Mouse (Mus musculus) heart, adult 11 months (tissue): Measurements from ENCODE around the gene Rab31.
A peak's percentile ranks its signal among the peaks of the same experiment; 100 is the strongest.

Experiments
- DNase-seq: peaks from one replicate; pipeline ENCODE4 v3.0.0; 2022

Rab31 gene

DNA sequence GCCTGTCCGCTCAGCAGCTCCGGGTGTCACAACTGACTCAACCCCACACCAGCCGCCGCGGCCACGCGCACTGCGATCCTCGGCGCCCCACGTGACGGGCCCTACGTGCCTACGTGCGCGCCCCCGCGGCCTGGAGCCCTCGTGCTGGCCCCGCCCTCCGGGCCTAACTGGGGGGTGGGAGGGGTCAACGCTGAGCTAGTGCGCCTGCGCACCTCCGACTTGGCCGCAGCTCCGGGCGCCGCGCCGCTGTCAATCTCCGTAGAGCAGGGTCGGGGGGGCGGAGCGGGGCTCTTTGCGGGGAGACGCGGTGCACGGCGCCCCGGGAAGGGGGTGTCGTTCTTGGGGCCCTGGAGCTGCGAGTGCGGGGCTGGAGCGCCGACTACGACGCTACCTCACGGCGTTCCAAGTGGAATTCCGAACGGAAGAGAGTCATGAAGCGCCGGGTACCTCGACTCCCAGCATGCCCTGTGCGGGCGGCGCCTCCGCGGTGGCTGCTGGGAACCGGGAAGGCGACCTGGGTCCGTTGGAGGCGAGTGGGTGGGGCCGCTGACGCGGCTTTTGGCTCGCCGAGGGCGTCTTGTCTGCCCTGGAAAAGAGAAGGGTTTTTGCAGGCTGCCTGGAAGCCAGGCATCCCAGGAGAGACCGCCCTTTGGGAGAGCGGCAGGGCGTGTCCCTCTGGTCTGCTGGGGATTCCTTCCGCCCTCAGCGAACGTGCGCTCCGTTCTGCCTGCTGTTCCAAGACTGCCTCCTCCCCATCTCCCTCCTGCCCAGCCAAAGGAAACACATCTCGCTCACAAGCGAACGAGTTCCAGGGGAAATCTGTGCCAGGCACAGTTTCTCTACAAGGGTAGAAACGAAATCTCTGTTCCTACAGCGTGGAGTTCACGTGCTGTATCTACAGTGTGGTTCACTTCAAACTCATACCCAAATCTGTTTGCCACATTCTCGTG is 158.8 kb downstream of the Rab31 start, which contains the start of gene Vapa:
Vapa (minus strand) TSS at position 93 of the 950 bp plus-strand sequence.
- DNase-seq = peak; percentile 100

- no peak for DNase-seq
Measured at GRCm38 (mm10) chr17:65613142-65613462, 159.4 kb downstream of the Rab31 start.

- peak; percentile 95 for DNase-seq
Measured at GRCm38 (mm10) chr17:65612391-65613141, 160.0 kb downstream of the Rab31 start.

DNA sequence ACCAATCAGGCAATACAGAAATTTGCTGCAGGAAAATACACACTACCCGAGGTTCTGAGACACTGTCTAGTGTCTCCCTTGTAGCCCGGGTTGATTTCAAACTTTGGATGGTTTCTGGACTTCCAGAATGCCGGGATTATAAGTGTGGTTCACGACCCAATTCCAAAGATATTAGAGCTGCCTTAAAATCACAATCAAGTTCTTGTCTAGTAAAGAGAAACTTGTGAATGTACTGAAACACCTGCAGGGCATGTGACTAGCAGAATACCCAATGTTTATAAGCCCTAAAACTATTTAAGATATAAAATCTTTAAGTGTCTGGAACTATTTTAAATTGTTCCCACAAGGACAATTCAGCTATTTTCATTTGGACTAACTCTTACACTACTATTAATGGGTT is 160.8 kb downstream of the Rab31 start:
- DNase-seq = no peak

DNA sequence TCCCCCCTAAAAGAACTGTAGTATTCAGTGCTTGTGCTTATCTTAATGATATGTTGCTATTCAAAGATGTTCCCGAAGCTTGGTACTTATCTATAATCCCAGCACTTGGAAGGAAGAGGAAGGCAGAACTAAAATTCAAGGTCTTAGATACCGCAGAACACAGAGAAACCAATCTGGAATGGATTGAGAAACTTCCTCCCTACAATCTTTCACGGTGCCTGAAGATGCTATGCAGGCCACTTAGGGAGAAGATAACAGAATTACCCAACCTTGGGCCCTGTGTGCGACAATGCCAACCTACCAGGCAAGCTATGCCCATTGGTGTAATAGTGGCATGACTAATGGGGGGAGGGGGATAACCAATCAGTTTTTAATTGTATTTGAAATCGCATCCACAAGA is 163.8 kb downstream of the Rab31 start:
- no peak for DNase-seq

- DNase-seq = no peak
Measured at GRCm38 (mm10) chr17:65608312-65608687, 164.3 kb downstream of the Rab31 start.

GRCm38 (mm10) chr17:65607574-65608311 is 164.8 kb downstream of the Rab31 start:
- DNase-seq = no peak

DNA sequence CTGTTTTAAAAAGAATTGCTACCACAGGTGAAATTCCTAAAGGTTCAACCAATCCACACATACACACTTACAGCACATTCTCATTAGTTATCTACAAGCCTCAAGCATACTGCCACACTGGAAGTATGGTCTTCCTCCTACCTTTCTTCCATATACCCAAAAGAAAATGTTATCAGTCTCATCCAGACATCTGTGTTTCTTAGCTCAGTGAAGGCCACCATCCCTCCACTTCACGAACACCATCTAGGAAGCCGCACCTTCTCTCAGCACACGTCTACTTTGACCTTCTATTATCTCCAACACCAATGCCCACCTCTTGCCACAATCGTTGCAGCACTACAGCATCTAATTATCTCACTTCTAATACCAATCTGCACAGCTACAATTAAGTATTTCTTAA is 166.5 kb downstream of the Rab31 start:
- no peak for DNase-seq

GRCm38 (mm10) chr17:65604892-65605291 is 167.7 kb downstream of the Rab31 start:
- DNase-seq = no peak

GRCm38 (mm10) chr17:65604315-65604714 is 168.2 kb downstream of the Rab31 start:
- DNase-seq = no peak
